Mouse (Mus musculus) CH12.LX (cell line): Measurements from ENCODE around the gene Irx1.

Experiments used
- CHD2 ChIP-seq: IDR thresholded peaks from 2 replicates; pipeline ENCODE4 v1.6.1; 2011; ENCODE audit warnings: low read length, improper control_type of control experiment
- CTCF ChIP-seq, 2 experiments: IDR thresholded peaks in 1 of 2; conservative IDR thresholded peaks in 1 of 2; 2 replicates each; pipeline ENCODE4 v1.5.1; 2011 to 2012; ENCODE audit warnings: low read depth in 2 of 2, low read length in 2 of 2, improper control_type of control experiment in 1 of 2, inconsistent platforms in 1 of 2, mild to moderate bottlenecking in 1 of 2, moderate library complexity in 1 of 2
- ELF1 ChIP-seq: IDR thresholded peaks from 2 replicates; pipeline ENCODE4 v1.6.1; 2014; ENCODE audit warnings: low read depth, mild to moderate bottlenecking, inconsistent platforms, low read length, improper control_type of control experiment
- ETS1 ChIP-seq: conservative IDR thresholded peaks from 2 replicates; pipeline ENCODE4 v1.6.1; 2012; ENCODE audit warnings: low read depth, mild to moderate bottlenecking, inconsistent platforms, low read length, improper control_type of control experiment, moderate library complexity
- MAX ChIP-seq: IDR thresholded peaks from 2 replicates; pipeline ENCODE4 v1.6.1; 2011; ENCODE audit warnings: low read length, improper control_type of control experiment
- MEF2A ChIP-seq: IDR thresholded peaks from 2 replicates; pipeline ENCODE4 v1.6.1; 2014; ENCODE audit warnings: low read depth, mild to moderate bottlenecking, inconsistent platforms, low read length, improper control_type of control experiment, borderline replicate concordance
- NRF1 ChIP-seq: IDR thresholded peaks from 2 replicates; pipeline ENCODE4 v1.6.1; 2014; ENCODE audit warnings: low read depth, mild to moderate bottlenecking, inconsistent platforms, low read length, improper control_type of control experiment, moderate library complexity
- POLR2AphosphoS2 ChIP-seq: IDR thresholded peaks from 2 replicates; pipeline ENCODE4 v1.6.1; 2011; ENCODE audit warnings: low read depth, low read length, improper control_type of control experiment
- RCOR1 ChIP-seq: conservative IDR thresholded peaks from 2 replicates; pipeline ENCODE4 v1.6.1; 2012; ENCODE audit warnings: low read depth, mild to moderate bottlenecking, inconsistent platforms, low read length, improper control_type of control experiment
- SIN3A ChIP-seq: IDR thresholded peaks from 2 replicates; pipeline ENCODE4 v1.6.1; 2012; ENCODE audit warnings: low read length, improper control_type of control experiment, inconsistent platforms
- ZC3H11A ChIP-seq: IDR thresholded peaks from 2 replicates; pipeline ENCODE4 v1.6.1; 2012; ENCODE audit warnings: low read depth, mild to moderate bottlenecking, inconsistent platforms, low read length, improper control_type of control experiment
- ZKSCAN1 ChIP-seq: IDR thresholded peaks from 2 replicates; pipeline ENCODE4 v1.6.1; 2012; ENCODE audit warnings: low read depth, inconsistent platforms, low read length, improper control_type of control experiment, borderline replicate concordance

GRCm38 (mm10) chr13:71962661-71963355 is 715 bp downstream of the Irx1 start:
- no peak for TF ChIP-seq CHD2
- no peak for TF ChIP-seq RCOR1
- no peak for TF ChIP-seq SIN3A
- no peak for TF ChIP-seq ZC3H11A
- no peak for TF ChIP-seq POLR2AphosphoS2
- no peak for TF ChIP-seq NRF1
- no peak for TF ChIP-seq ETS1
- no peak for TF ChIP-seq MEF2A
- no peak for TF ChIP-seq ELF1
- no peak for TF ChIP-seq ZKSCAN1
- no peak for TF ChIP-seq MAX
- TF ChIP-seq CTCF (conservative IDR thresholded peaks at IDR 0.05 in 1 of 2, IDR thresholded peaks at IDR 0.05 in 1 of 2; ENCODE audit: low read depth in 2 of 2, low read length in 2 of 2): no peak
